Mouse (Mus musculus): Measurements from ENCODE around the gene Med28.

DNA sequence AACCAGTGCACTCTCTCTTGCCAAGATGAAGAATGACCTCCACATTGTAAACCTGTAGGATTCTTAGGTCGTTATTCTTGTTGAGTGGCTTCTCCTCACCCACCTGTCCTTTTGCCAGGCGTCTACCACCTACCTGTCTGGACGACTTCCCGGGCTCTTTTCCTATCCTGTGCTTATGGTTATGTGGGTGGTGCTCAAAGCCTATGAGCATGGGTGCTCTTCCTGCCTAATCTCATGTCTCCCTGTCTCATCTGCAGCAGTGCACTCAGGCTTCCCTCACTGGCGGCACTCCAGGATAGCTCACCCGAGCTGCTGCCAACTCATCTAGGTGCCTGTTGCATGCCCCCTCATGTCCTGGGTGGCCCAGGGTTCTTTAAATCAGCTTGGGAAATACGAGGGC, 42.4 kb upstream of the Med28 start:
- TF ChIP-seq MAFK (IDR thresholded peaks at IDR 0.05; ENCODE audit: insufficient read depth, low read depth, low read length) (no peak), ZNF384 (IDR thresholded peaks at IDR 0.05; ENCODE audit: low read depth, low read length) (no peak)
